Mouse (Mus musculus) cerebellum, adult 18-20 months (tissue): ENCODE measurements around the gene Adam12.

ENCODE experiments used
- DNase-seq, 2 experiments: peaks; one replicate each; pipeline ENCODE4 v3.0.0; 2021

The Adam12 gene

DNA sequence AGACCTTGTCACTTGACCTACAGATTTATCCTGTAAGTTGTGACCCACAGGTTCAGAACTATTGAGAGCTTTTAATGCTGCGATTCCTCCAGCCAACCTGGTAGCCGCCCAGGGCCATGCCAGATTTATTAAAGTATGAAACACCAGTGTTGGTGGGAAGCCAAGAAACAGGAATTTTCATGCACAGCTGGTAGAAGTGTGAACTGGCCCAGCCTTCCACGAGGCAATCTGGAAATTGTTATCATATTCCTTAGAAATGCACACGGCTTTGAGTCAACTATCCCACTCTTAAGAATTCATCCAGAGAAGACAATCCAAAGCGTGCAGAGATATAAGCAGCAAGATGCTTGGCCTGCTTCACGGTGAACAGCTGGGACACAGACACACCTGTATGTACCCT lies 82.6 kb downstream of the Adam12 start:
- no peak for DNase-seq

DNA sequence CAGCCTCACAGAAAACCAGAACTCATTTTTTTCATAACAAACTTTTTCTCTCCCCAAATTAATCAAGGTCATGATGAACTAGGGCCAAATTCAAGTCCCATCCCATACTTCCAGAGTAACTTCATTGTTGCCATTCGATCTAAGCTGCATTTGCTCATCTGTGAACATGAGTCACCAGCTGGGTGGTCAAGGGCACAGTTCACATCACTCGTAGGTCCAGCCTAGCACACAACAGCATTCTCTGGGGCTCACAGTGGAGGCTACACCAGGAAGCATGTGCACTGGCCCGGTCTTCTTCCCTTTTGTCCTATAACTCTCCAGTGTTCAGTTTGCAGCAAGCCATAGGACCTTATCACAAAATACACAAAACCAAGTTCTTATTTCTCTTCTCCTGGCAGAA lies 84.4 kb downstream of the Adam12 start:
- no peak for DNase-seq

DNA sequence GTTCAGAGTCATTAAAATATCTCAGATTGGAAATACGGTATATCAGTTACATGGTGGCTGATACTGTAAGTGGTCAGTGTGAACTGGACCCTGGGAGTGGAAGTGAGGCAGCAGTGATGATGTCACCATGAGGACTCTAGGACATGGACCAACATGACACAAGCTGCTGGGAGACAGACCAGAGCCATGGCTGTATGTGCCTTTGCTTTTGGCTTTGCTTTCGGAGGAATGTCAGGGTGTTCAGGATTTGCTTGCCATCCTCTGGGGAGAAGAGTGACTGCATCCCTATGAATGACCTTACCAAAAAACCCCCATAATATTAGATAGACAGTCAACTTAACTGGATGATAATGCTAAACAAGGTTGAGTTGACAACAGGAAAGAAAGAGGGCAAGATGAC lies 85.1 kb downstream of the Adam12 start:
- no peak for DNase-seq

DNA sequence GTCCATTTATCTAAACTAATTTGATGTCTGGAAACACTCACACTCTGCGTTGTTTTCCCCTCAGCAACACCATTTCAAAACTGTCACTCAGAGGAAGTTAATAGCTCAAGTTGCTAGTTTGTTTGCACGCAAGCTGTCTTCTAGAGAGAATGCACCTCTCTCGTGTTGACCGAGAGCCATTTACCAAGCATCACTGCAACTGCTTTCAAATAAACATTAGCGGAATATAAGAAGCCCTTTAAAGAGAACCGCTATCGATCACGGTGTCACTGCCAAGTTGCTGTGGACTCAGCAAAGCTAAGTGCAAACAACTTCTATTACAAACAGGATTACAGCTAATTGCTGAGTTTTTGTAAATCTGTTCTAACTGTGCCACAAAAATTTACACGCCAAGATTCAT lies 87.8 kb downstream of the Adam12 start:
- no peak for DNase-seq

DNA sequence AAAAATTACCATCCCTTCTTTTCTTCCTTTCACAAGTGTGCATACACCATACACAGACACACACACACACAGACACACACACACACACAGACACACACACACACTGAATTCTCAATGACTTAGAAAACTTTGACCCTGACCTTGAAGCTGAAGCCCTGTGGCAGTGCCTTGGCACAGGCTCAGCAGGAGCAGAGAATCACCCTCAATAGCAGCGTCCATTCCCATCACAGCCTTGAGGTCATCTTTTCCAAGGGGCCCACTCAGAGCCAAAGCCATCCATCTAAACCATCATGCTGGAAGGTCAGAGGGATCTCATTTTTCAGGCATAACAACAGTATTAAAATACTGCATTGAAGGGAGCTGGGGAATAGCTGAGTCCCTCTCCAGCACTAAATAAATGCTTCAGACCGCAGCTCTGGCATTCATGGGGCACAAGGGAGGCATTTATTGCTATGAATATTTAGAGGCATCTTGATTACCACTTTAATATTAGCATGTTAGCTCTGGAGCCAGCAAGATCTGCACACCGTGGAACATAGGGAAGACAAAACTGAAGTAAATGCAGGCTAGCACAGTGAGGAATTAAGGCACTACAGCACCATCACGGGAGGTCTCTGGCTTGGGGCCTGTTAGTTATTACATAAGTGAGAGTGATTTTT lies 92.5 kb downstream of the Adam12 start:
- no peak for DNase-seq

DNA sequence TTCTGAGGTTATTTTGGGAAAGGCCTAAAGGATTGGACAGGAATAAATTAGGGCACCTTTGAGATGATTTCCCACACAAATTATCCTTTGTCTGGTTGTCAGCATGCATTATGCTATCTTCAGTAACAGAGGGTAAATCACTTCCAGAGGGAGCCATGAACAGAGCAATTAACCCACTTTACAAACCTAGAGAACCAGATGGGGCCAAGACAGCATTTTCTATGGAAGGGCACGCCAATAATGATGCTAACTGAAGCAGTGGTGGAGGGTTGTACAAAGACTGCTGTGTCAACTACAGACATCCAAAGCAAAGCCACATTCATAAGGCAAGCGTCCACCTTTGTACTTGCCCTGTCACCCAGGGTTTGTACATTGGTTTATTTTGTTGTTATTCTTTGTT lies 99.6 kb downstream of the Adam12 start:
- DNase-seq = peak in 1 of 2 experiments; percentile 6

DNA sequence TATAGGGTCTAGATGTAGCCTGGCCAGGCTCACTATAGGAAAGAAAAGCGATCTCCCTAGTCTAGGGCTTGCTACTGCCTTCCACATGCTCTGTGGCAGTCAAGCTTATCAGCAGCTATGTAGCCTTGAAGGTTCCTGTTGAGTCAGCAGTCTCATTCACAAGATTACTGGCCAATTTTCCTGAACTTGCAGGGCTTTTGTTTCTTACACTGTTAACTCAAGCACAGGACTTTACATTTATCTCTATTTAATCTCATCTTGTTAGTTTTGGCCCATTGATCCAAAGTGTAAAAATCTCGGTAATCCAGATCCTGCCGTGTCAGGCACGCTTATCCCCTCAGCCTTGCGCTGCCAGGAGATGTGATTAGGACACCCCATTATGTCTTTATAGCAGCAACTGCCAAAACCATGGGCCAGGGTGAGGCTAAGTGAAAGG lies 103.8 kb downstream of the Adam12 start:
- no peak for DNase-seq

DNA sequence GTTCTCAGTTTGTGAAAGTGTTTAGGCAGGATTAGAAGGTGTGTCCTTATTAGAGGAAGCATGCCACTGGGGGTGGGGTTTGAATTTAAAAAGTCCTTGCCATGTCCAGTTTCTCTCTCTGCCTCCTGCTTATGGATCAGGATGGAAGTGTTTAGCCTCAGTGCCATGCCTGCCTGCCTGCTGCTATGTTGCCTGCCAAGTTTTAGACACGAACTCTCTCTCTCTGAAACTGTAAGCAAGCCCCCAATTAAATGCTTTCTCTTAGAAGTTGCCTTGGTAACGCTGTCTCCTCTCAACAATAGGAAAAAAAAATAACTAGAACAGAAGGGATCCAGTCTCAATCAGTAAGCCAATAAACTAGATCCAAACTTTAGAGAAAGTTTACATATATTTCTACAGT lies 110.5 kb downstream of the Adam12 start:
- no peak for DNase-seq

DNA sequence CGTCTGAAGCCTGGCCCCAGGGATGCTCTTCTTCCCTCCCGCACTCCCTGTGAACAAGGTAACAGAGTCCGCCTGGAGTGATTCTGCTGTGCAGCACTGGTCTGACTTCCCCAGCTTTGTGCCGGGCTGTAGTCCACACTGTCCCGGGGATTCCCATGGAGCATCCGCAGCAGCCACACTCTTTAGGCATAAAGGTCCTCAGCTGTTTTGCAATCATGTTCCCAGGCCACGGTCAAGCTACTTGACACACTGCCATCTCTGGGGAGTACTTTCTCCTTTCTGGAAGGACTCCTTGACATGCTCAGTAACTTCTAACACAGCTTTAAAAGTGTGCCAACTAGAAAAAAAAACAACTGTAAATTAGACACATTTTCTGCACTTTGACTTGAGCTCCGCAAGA lies 116.5 kb downstream of the Adam12 start:
- no peak for DNase-seq

DNA sequence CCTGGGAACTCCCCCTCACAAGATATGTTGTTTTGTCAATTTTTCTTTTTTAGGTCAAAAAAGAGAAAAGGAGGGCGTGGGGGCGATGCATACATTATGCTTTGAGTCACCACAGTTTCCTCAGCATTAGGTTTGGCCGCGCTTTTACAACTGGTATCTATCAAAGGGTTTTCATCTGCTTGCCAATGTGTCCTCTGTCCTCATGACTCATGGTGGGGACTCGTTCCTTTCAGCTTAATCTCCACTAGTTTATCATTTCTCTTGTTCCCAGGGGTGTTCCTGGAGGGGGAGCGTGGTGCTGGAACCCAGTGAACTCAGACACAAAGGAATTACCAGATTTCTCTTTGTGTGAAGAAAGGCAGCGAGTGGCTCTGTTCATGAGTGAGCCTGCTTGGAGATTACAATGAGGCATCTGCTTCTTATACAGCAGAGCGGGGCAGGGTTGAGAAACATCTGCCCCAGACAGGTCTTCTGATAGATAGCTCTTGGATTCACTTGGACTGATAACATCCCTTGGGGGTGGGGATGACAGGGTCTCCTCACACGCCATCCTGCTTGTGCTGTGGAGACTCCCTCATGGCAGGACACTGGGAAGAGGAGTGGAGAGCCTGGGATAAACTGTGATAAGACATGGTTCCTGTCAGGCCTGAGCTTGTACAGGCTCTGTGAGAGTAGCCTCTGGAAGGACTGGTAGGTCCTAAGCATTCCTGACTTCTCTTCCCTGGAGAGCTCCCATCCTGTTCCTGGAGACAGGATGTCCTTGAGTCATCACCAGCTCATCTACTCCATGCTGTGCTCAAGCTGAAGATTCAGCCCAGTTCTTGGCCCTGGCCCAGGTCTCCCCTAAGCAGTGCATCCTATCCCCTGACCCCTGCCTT lies 117.4 kb downstream of the Adam12 start:
- DNase-seq = no peak

DNA sequence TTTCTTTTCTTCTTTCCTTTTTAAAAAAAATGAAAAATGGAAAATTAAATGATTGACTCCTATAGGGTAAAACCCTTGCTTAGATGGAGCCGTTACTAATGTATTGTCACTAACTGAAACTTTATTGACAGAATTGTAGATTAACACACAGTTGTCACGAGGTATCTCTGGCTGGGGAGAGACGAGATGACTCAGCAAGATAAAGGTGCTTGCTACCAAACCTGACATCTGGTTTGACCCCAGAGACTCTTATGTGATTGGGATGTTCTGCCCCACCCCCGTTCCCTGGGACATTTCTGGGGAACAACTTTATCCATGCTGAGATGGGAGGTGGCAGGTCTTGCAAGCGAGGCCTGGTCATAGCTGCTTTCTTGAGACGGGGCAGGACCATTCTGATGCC lies 118.1 kb downstream of the Adam12 start:
- DNase-seq = no peak

DNA sequence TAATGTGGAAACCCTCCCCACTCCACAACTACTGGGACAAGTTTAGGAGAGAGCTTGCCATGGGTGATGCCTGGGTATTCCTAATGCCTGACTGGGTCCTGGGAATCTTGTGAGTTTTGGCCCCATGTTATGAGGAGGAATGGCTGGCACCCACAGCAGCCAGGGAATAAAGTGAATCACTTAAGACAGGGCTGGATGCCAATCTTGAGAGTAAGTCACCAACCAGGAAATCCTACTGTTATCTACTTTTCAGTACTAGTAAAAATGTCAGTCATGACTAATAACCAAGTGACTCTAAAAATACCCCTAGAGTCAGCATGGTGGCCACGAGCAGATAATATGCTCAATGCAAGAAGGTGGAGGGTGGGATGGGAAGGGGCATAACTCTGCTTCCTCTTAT lies 121.8 kb downstream of the Adam12 start:
- no peak for DNase-seq

DNA sequence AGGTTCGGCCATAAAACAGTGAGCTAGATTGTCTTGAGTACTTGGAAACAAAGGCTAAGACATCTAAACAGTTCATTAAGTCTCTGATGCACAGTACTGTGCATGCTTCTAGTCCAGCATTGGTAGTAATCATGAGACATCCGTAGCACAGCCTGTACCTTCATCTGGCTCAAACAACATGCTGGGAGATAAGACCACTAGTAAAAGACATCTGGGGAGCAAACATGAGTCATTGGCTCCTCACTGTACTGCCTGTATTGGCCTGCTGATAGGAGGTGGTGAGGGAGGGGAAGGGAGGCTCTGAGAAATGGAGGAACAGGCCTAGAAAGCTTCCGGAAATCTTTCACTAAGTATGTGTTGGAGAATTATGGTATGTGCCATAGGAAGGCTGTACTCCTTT lies 124.1 kb downstream of the Adam12 start:
- no peak for DNase-seq

DNA sequence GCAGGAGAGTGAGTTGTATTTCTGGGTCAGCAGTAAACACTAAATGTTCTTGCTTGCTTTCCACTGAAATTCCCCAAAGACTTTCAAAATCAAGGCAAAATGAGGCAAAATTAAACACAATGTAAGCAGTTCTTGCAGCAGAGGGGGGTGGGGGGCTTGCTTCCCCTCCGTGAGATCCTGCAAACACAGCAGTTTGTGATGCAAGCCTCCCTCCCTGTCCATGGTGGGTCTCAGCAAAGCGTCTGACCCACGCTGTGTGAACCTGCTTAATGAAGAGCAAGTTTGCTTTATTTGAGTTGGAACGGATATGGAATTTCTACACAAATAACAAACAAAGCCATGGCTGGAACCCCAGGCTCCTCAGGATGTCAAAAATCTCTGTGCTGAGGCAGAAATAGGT lies 132.9 kb downstream of the Adam12 start:
- no peak for DNase-seq

DNA sequence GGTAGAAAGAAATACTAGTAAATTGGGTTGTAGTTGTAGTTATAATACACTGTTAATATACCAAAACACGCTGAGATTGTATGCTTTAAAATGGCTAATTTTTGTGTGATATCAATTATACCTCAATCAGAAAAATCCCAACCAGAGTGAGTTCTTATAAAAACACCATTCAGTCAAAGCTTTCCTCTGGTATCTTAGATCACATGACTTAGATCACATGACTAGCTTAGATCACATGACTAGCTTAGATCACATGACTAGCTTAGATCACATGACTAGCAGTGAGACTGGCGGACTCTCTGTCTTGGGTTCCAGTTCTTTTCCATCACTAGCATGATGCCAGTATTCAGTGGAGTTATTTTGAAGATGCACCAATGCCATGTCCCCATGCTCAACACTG lies 134.1 kb downstream of the Adam12 start:
- no peak for DNase-seq

DNA sequence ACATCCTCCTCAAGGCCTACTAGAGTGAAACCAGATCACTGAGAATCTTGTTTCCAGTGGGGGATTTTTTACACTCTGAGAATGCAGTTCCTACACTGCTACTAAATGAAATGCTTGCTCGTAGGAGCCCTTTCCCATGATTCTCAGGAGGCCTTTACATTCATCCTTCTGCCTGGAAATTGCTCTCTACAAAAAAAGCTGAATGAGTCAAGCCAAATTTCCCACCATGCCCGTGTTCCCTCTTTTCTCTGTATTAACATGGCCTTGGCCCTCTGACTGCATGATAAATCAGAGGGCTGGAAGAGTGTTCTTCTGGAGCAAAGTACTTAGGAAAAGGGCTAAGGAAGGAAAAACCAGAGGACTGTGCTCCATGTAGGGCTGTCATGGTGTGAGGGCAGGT lies 138.1 kb downstream of the Adam12 start:
- DNase-seq = no peak

DNA sequence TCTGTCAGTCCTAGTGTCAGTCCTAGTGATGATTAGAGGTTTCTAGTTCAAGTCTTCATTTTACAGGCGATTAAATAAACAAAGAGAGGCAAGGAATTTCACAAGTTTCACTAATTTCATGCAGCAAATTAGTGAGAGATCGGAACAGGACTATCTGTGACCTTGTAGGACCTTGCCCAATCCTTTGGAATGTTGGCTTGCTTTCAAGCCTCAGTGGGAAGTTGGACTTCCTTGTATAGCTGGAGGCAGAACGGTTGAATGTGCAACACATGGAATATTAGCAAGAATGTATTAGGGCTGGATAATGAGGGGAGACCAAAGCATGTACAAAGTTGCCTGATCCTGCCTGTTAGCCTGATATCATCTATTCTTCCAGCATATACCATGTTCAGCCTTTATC lies 141.2 kb downstream of the Adam12 start:
- no peak for DNase-seq

DNA sequence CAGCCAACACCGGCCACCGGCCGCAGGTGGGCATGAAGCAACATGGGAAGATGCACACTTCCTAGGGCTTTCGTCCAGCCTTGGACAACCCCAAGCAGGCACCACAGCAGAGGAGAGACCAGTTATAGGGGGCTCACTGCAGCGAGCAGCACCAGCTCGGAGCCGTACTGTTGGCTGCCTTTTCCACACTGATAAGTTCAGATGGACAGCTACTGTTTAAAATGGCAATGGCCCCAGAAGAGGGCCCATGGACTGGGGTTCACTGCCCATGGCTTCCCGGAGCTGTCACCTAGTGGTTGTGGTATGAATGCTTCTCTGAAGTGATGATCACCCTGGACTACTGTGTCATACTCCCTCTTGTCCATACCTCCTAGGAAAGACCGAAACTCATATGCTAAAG lies 141.7 kb downstream of the Adam12 start:
- no peak for DNase-seq

DNA sequence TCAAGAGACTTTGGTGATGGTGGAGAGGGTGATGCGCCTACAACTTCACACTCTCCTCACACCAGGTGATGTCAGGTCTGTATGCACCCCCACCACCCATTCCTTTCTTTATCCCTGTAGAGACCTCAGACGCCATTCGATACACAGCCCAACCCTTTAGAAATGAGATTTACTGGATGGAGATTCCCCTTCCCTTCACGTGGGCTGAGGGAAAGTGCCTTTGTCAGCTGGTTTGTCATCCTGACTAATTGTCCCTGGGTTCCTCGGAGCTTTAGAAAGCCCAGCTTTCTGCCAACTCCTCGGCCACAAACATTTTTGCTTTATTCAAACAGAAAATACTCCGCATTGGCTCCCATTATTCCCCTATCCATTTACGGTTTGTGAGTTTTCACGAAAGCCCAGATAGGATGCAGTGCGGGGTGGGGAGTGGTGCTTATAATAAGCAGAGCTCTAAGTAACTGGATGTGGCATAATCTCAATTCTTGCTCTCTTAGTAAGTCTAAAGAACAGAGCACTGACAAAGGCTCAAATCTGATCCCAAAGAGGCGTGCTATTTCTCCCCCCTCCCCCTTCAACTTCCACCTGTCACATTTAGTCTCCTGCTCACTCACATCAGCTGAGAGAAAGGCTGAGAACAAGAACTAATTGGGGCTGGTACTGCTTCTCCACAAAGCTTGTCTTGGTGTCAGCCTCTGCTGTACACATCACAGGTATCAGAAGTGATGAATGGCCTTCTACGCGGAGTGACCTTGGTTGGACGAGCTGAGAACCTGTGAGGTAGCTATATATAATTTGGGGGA lies 143.2 kb downstream of the Adam12 start:
- DNase-seq = no peak

DNA sequence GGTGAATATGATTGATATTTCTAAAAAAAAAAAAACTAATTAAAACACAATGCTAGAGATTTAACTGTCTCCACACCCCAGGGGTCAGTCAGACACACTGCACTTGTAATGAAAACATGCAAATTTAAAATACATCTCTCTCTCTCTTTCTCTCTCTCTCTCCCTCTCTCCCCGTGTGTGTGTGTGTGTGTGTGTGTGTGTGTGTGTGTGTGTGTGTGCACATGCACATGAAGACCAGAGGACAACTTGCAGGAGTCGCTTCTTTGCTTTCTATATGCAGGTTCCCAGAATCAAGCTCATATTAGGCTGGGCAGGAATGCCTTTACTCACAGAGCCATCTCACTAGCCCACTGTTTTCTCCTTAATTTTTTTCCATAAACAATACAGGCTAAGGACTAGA lies 146.6 kb downstream of the Adam12 start:
- DNase-seq = no peak

DNA sequence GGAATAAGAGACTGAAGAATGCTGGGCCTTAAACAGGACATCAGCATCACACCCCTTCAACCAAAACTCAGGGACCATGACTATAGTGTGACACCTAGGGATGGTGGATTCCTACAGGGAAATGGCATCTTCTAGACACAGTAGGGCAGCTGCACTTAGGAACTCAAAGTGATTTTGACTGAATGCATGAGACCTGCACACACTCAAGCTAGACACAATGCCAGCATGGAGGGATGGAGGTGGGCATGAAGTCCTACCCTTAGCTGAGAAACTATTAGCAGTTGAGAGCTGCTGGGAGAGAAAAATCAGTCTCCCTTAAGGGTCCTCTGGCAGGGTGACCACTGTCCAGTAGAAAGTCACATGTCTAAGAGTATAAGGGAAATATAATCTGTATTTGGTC lies 147.0 kb downstream of the Adam12 start:
- DNase-seq = no peak

DNA sequence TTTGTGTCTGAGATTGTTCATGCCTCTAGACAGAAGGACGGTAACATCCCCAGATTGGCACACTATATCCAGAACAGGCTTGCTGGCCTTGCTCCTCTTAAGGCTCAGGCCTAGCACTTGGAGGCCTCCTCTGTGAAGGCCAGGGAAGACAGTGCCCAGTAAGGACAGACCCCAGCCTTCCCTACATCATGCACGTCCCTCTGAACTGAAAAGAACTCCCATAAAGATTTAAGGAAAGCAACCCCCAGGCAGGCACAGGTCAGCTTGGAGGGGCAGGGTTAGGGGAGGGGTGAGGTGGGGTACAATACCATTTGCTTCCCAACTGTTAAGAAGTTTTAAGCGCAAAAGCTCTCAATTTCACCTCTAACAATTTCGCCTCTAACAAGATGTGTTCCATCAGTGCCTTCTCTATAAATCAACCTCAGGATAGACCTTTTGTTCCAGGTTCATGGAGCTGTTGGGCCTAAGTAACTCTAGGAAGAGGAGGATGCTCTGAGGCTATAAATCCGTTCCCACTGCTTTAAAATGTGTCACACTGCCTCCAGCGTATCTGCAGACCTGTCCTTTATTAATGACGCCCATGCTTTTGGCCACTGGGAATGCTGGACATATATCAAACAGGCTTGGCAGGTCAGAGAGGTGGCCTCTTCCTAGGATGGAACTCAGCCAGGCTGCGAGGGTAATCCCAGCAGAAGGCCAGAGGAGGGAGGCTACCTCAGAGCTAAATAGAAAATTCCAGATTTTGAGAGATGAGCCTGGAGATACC lies 150.5 kb downstream of the Adam12 start:
- DNase-seq = peak in 1 of 2 experiments; percentile 5
